Mouse (Mus musculus) heart, postnatal 25 days (tissue): ENCODE data around the gene Prelp. TPM values are rescaled to one million over a fixed set of nuclear protein-coding genes. Genes with fewer than 3 reads are reported as not detected.
"Not testable (repeated sequence)": the region's sequence is repeated elsewhere in the genome, so short reads cannot be mapped to it uniquely, and the experiment has no call there.

Experiments used
- DNase-seq: peaks from one replicate; pipeline ENCODE4 v3.0.0; 2022; ENCODE audit warnings: low spot score
- intact Hi-C: fragments of 180-260 bp; cut with DNase I; formaldehyde crosslinking; loops from one replicate; pipeline ENCODE4 v1.15.1; 2025
- total RNA-seq, 2 experiments: library from RNA; stranded (reverse); gene quantifications; 2 replicates each; pipeline ENCODE4 v1.2.3; 2021

The Prelp gene
- total RNA-seq: 10 to 100 TPM; 30.4 to 36.3 TPM

GRCm38 (mm10) chr1:133921304-133921751, at the start of gene Prelp:
Gene Prelp, minus strand, starts transcription at chr1:133921414.
- peak; percentile 68 for DNase-seq
- intact Hi-C loops: no loop called here

- intact Hi-C loops: no loop called here
- no peak for DNase-seq
Observed at GRCm38 (mm10) chr1:133969427-133969826, 48.2 kb upstream of the Prelp start.

- DNase-seq: no peak
- intact Hi-C loops: no loop called here
Observed at GRCm38 (mm10) chr1:133968788-133969325, 47.6 kb upstream of the Prelp start.

- no peak for DNase-seq
- intact Hi-C loops: no loop called here
Observed at GRCm38 (mm10) chr1:133967481-133968017, 46.3 kb upstream of the Prelp start.

GRCm38 (mm10) chr1:133966044-133966443, 44.8 kb upstream of the Prelp start:
- intact Hi-C loops: no loop called here
- no peak for DNase-seq

- no peak for DNase-seq
Observed at GRCm38 (mm10) chr1:133965298-133965697, 44.1 kb upstream of the Prelp start.

GRCm38 (mm10) chr1:133964742-133965141, 43.5 kb upstream of the Prelp start:
- intact Hi-C loops: loop anchor here (5.0 kb wide), 1 partner anchor 158 kb away; no protein-coding TSS in a partner anchor
- no peak for DNase-seq

More at GRCm38 (mm10) chr1:133965298-133965697, 44.1 kb upstream of the Prelp start:
- intact Hi-C loops: no loop called here

- not testable (repeated sequence) for DNase-seq
- intact Hi-C loops: loop anchor here (5.0 kb wide), 1 partner anchor 159 kb away; no protein-coding TSS in a partner anchor
Observed at GRCm38 (mm10) chr1:133963578-133963977, 42.4 kb upstream of the Prelp start.

- DNase-seq: not testable (repeated sequence)
- intact Hi-C loops: loop anchor here (5.0 kb wide), 1 partner anchor 159 kb away; no protein-coding TSS in a partner anchor
Observed at GRCm38 (mm10) chr1:133963128-133963527, 41.9 kb upstream of the Prelp start.

- peak; percentile 77 for DNase-seq
- intact Hi-C loops: loop anchor here (1.0 to 5.0 kb wide), 3 partner anchors 50 to 161 kb away; no protein-coding TSS in a partner anchor
Observed at GRCm38 (mm10) chr1:133961281-133962134, 40.3 kb upstream of the Prelp start.

GRCm38 (mm10) chr1:133959521-133959920, 38.3 kb upstream of the Prelp start:
- intact Hi-C loops: loop anchor here (5.0 kb wide), 1 partner anchor 148 kb away; no protein-coding TSS in a partner anchor
- DNase-seq: peak; percentile 56

GRCm38 (mm10) chr1:133954009-133954408, 32.8 kb upstream of the Prelp start:
- DNase-seq: no peak
- intact Hi-C loops: no loop called here

- intact Hi-C loops: no loop called here
- DNase-seq: peak; percentile 34
Observed at GRCm38 (mm10) chr1:133953261-133953742, 32.1 kb upstream of the Prelp start.

GRCm38 (mm10) chr1:133951598-133951997, 30.4 kb upstream of the Prelp start:
- DNase-seq: no peak
- intact Hi-C loops: no loop called here

GRCm38 (mm10) chr1:133950061-133950782, 29.0 kb upstream of the Prelp start:
- no peak for DNase-seq
- intact Hi-C loops: no loop called here

- DNase-seq: no peak
- intact Hi-C loops: no loop called here
Observed at GRCm38 (mm10) chr1:133945106-133945505, 23.9 kb upstream of the Prelp start.

GRCm38 (mm10) chr1:133941904-133942303, 20.7 kb upstream of the Prelp start:
- intact Hi-C loops: no loop called here
- no peak for DNase-seq

GRCm38 (mm10) chr1:133941158-133941860, 20.1 kb upstream of the Prelp start:
- no peak for DNase-seq
- intact Hi-C loops: no loop called here

- no peak for DNase-seq
- intact Hi-C loops: no loop called here
Observed at GRCm38 (mm10) chr1:133940481-133941092, 19.4 kb upstream of the Prelp start.
